Mouse (Mus musculus): ENCODE results near the gene Cenph. TPM values are rescaled to one million over a fixed set of nuclear protein-coding genes. Genes with fewer than 3 reads are reported as not detected.
"Not testable (repeated sequence)": the region's sequence is repeated elsewhere in the genome, so short reads cannot be mapped to it uniquely, and the experiment has no call there.

Cenph gene
- polyA plus RNA-seq, 1 experiment from 2014 or later: 48.9 TPM

- WGBS: 75% methylated on average over 11 of the region's 11 CpGs
Measured at GRCm38 (mm10) chr13:100743346-100744035, 32.2 kb downstream of the Cenph start.

GRCm38 (mm10) chr13:100742831-100743230 is 32.9 kb downstream of the Cenph start:
- Histone ChIP-seq H3K27me3 (no peaks in the 10 kb centered on the region), H3K36me3 (replicated peaks) (peaks cover 4% of the 10 kb centered on the region; the same call in 1 of the 2 replicates), H3K4me2 (no peak overlapping the region), H3K9me3 (no peaks in the 10 kb centered on the region), H3K9ac (no peak overlapping the region), H3K27ac (no peak overlapping the region), H3K4me1 (peaks cover 13% of the 10 kb centered on the region), H3K4me3 (replicated peaks) (no peak overlapping the region)
- WGBS: 95% methylated on average over 5 of the region's 5 CpGs
- ATAC-seq (ENCODE audit: low FRiP score): no peak

More at GRCm38 (mm10) chr13:100743346-100744035, 32.2 kb downstream of the Cenph start:
- Histone ChIP-seq H3K27me3 (no peaks in the 10 kb centered on the region), H3K4me2 (peak overlapping the region; percentile 62), H3K4me1 (peaks cover 13% of the 10 kb centered on the region), H3K9ac (peak overlapping the region; percentile 80), H3K36me3 (replicated peaks) (0 out of 2 replicates have a peak, but pooled peaks cover 3% of the 10 kb centered on the region), H3K4me3 (replicated peaks) (peak overlapping the region; percentile 82), H3K9me3 (no peaks in the 10 kb centered on the region), H3K27ac (peak overlapping the region; percentile 93)
- peak; percentile 49 for ATAC-seq (ENCODE audit: low FRiP score)

- no peaks in the 10 kb centered on the region for H3K27me3 ChIP-seq
- H3K4me2 ChIP-seq: no peak overlapping the region
- H3K4me3 ChIP-seq (replicated peaks): no peak overlapping the region
- ATAC-seq (ENCODE audit: low FRiP score): no peak
- H3K27ac ChIP-seq: no peak overlapping the region
- H3K9ac ChIP-seq: no peak overlapping the region
- H3K4me1 ChIP-seq: peaks cover 14% of the 10 kb centered on the region
- 93% methylated on average over 2 of the region's 2 CpGs for WGBS
- no peaks in the 10 kb centered on the region for H3K9me3 ChIP-seq
- peaks cover 22% of the 10 kb centered on the region for H3K36me3 ChIP-seq (replicated peaks)
Measured at GRCm38 (mm10) chr13:100732756-100733155, 42.9 kb downstream of the Cenph start.

- not testable (repeated sequence) for H3K9me3 ChIP-seq; H3K27me3 ChIP-seq; ATAC-seq (ENCODE audit: low FRiP score); H3K27ac ChIP-seq
- H3K36me3 ChIP-seq (replicated peaks): peaks cover 20% of the 10 kb centered on the region
- WGBS: 91% methylated on average over 6 of the region's 6 CpGs
- H3K4me1 ChIP-seq: peaks cover 16% of the 10 kb centered on the region
- peak overlapping the region; percentile 87; the same call in 1 of the 2 replicates for H3K4me3 ChIP-seq (replicated peaks)
- H3K9ac ChIP-seq: 0 out of 2 replicates have a peak overlapping the region, but pooled peaks have one; percentile 27
- peak overlapping the region; percentile 90; the same call in 1 of the 2 replicates for H3K4me2 ChIP-seq
Measured at GRCm38 (mm10) chr13:100731462-100732046, 44.1 kb downstream of the Cenph start.

- no peaks in the 10 kb centered on the region for H3K27me3 ChIP-seq
- peaks cover 16% of the 10 kb centered on the region for H3K4me1 ChIP-seq
- peak; percentile 100 for ATAC-seq (ENCODE audit: low FRiP score)
- peak within 1 kb of the TSS; percentile 88 for H3K9ac ChIP-seq
- peaks cover 19% of the 10 kb centered on the region for H3K36me3 ChIP-seq (replicated peaks)
- H3K4me3 ChIP-seq (replicated peaks): peak within 1 kb of the TSS; percentile 87
- 0% methylated on average over 19 of the region's 19 CpGs for WGBS
- H3K9me3 ChIP-seq: no peaks in the 10 kb centered on the region
- peak within 1 kb of the TSS; percentile 90 for H3K4me2 ChIP-seq
- H3K27ac ChIP-seq: peak within 1 kb of the TSS; percentile 91
Measured at GRCm38 (mm10) chr13:100730861-100731176, 44.9 kb downstream of the Cenph start, which contains the start of gene Cdk7. Gene Cdk7, minus strand, starts transcription at chr13:100730939.

- Histone ChIP-seq H3K9me3 (no peaks in the 10 kb centered on the region), H3K4me2 (peak overlapping the region; percentile 90), H3K4me1 (peaks cover 16% of the 10 kb centered on the region), H3K9ac (peak overlapping the region; percentile 88), H3K27ac (peak overlapping the region; percentile 91), H3K27me3 (no peaks in the 10 kb centered on the region), H3K4me3 (replicated peaks) (peak overlapping the region; percentile 87), H3K36me3 (replicated peaks) (peaks cover 19% of the 10 kb centered on the region)
- peak; percentile 91 for ATAC-seq (ENCODE audit: low FRiP score)
- 3% methylated on average over 30 of the region's 30 CpGs for WGBS
Measured at GRCm38 (mm10) chr13:100730153-100730860, 45.4 kb downstream of the Cenph start.

GRCm38 (mm10) chr13:100728530-100728929 is 47.2 kb downstream of the Cenph start:
- Histone ChIP-seq H3K36me3 (replicated peaks) (peaks cover 16% of the 10 kb centered on the region), H3K4me1 (peaks cover 16% of the 10 kb centered on the region)
- not testable (repeated sequence) for H3K4me3 ChIP-seq (replicated peaks); H3K27me3 ChIP-seq; H3K4me2 ChIP-seq; H3K9me3 ChIP-seq; H3K27ac ChIP-seq; H3K9ac ChIP-seq; ATAC-seq (ENCODE audit: low FRiP score)
- WGBS: 91% methylated on average over 4 of the region's 4 CpGs

- Histone ChIP-seq H3K4me3 (replicated peaks) (no peak overlapping the region), H3K27ac (no peak overlapping the region), H3K4me1 (peaks cover 16% of the 10 kb centered on the region), H3K27me3 (no peaks in the 10 kb centered on the region), H3K9me3 (no peaks in the 10 kb centered on the region), H3K9ac (no peak overlapping the region), H3K4me2 (no peak overlapping the region), H3K36me3 (replicated peaks) (peaks cover 16% of the 10 kb centered on the region)
- no peak for ATAC-seq (ENCODE audit: low FRiP score)
- WGBS: 94% methylated on average over 5 of the region's 5 CpGs
Measured at GRCm38 (mm10) chr13:100728086-100728485, 47.6 kb downstream of the Cenph start.

GRCm38 (mm10) chr13:100725194-100725593 is 50.5 kb downstream of the Cenph start:
- Histone ChIP-seq H3K27me3 (no peaks in the 10 kb centered on the region), H3K4me1 (peaks cover 16% of the 10 kb centered on the region), H3K9ac (no peak overlapping the region), H3K9me3 (no peaks in the 10 kb centered on the region), H3K4me2 (no peak overlapping the region), H3K36me3 (replicated peaks) (peaks cover 37% of the 10 kb centered on the region), H3K27ac (no peak overlapping the region), H3K4me3 (replicated peaks) (no peak overlapping the region)
- ATAC-seq (ENCODE audit: low FRiP score): no peak
- 94% methylated on average over 10 of the region's 10 CpGs for WGBS

- Histone ChIP-seq H3K36me3 (replicated peaks) (peaks cover 42% of the 10 kb centered on the region), H3K9me3 (no peaks in the 10 kb centered on the region), H3K9ac (no peak overlapping the region), H3K4me3 (replicated peaks) (no peak overlapping the region), H3K27ac (no peak overlapping the region), H3K4me1 (peaks cover 8% of the 10 kb centered on the region), H3K27me3 (no peaks in the 10 kb centered on the region), H3K4me2 (no peak overlapping the region)
- ATAC-seq (ENCODE audit: low FRiP score): no peak
- 89% methylated on average over 7 of the region's 7 CpGs for WGBS
Measured at GRCm38 (mm10) chr13:100724051-100724754, 51.5 kb downstream of the Cenph start.

GRCm38 (mm10) chr13:100721656-100722055 is 54.0 kb downstream of the Cenph start:
- Histone ChIP-seq H3K9ac (no peak overlapping the region), H3K9me3 (no peaks in the 10 kb centered on the region), H3K27ac (no peak overlapping the region), H3K4me2 (no peak overlapping the region), H3K4me3 (replicated peaks) (no peak overlapping the region), H3K36me3 (replicated peaks) (peaks cover 45% of the 10 kb centered on the region), H3K27me3 (no peaks in the 10 kb centered on the region), H3K4me1 (no peaks in the 10 kb centered on the region)
- WGBS: 82% methylated on average over 5 of the region's 5 CpGs
- ATAC-seq (ENCODE audit: low FRiP score): no peak

- no peak overlapping the region for H3K27ac ChIP-seq
- H3K27me3 ChIP-seq: no peaks in the 10 kb centered on the region
- H3K9ac ChIP-seq: no peak overlapping the region
- no peaks in the 10 kb centered on the region for H3K4me1 ChIP-seq
- H3K36me3 ChIP-seq (replicated peaks): peaks cover 75% of the 10 kb centered on the region
- no peaks in the 10 kb centered on the region for H3K9me3 ChIP-seq
- no peak for ATAC-seq (ENCODE audit: low FRiP score)
- 93% methylated on average over 6 of the region's 6 CpGs for WGBS
- no peak overlapping the region for H3K4me3 ChIP-seq (replicated peaks)
- no peak overlapping the region for H3K4me2 ChIP-seq
Measured at GRCm38 (mm10) chr13:100715467-100715866, 60.2 kb downstream of the Cenph start.
